Mouse (Mus musculus): Measurements from ENCODE around the gene Usp42. TPM values are rescaled to one million over a fixed set of nuclear protein-coding genes. Genes with fewer than 3 reads are reported as not detected.

Gene Usp42
- polyA plus RNA-seq, 1 experiment from 2014 or later, result 7.9 TPM

DNA sequence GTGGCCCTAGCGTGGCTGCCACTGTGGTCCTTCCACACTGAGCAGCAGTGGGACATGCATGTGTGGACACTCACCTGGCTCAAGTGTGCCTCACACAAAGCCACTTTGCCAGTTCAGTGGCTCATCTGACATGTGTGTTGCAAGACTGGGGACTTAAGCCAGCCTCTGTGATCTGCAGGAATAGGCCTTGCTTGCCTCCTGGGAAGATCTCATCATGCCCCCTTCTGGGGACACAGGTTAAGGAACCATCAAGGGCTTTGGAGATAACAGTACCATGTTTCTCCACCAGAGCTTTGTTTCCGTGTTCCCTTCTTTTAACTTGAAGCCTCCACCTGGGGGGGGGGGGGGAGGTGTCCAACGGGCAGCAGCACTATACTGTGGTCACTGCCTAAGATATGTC, 35.8 kb downstream of the Usp42 start:
- Histone ChIP-seq H3K4me2 (replicated peaks; ENCODE audit: low read depth, low read length) (no peak overlapping the region), H3K4me3 (ENCODE audit: low read depth, low read length) (no peak overlapping the region), H3K27ac (ENCODE audit: low read length) (no peak overlapping the region), H3K9me3 (ENCODE audit: low read length) (no peaks in the 10 kb centered on the region), H3K36me3 (ENCODE audit: insufficient read depth, low read length) (peaks cover 28% of the 10 kb centered on the region; the same call in 1 of the 2 replicates), H3K9ac (replicated peaks; ENCODE audit: low read depth) (no peak overlapping the region), H3K4me1 (ENCODE audit: insufficient read depth, low read depth, low read length) (no peaks in the 10 kb centered on the region), H3K27me3 (replicated peaks; ENCODE audit: insufficient read depth, low read length) (no peaks in the 10 kb centered on the region)
- 59% methylated on average over 3 of the region's 3 CpGs for WGBS
- peak; percentile 83 for DNase-seq (ENCODE audit: low spot score)
- ATAC-seq, result peak; percentile 81
- TF ChIP-seq EP300 (IDR thresholded peaks at IDR 0.05) (no peak), CTCF (IDR thresholded peaks at IDR 0.05) (peak; percentile 75)

DNA sequence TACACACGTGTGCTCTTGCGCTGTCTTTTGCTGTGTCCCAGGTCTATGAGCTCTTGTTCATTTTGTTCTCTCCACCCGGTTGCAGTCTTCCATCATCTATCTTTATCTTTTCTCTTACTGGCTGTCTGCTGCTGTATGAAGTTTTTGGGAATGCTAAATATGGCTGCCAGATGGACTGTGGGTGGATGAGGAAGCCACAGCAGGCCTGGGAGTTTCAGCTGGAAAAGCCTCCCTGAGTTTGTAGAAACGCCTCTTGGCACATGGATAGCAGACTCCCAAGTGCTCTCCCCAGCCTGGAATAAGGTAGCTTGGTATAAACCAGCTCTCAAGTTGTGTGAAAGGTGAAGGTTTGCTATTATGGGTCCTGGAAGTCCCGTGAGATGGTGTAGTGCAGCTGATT, 41.2 kb downstream of the Usp42 start:
- no peak for DNase-seq (ENCODE audit: low spot score)
- Histone ChIP-seq H3K27ac (ENCODE audit: low read length) (no peak overlapping the region), H3K27me3 (replicated peaks; ENCODE audit: insufficient read depth, low read length) (no peaks in the 10 kb centered on the region), H3K36me3 (ENCODE audit: insufficient read depth, low read length) (peaks cover 30% of the 10 kb centered on the region), H3K9ac (replicated peaks; ENCODE audit: low read depth) (no peak overlapping the region), H3K4me3 (ENCODE audit: low read depth, low read length) (no peak overlapping the region), H3K9me3 (ENCODE audit: low read length) (no peaks in the 10 kb centered on the region), H3K4me2 (replicated peaks; ENCODE audit: low read depth, low read length) (no peak overlapping the region), H3K4me1 (ENCODE audit: insufficient read depth, low read depth, low read length) (no peaks in the 10 kb centered on the region)
- WGBS, result 85% methylated on average over 5 of the region's 5 CpGs
- no peak for ATAC-seq
- TF ChIP-seq EP300 (IDR thresholded peaks at IDR 0.05), result no peak
- TF ChIP-seq CTCF (IDR thresholded peaks at IDR 0.05), result no peak

DNA sequence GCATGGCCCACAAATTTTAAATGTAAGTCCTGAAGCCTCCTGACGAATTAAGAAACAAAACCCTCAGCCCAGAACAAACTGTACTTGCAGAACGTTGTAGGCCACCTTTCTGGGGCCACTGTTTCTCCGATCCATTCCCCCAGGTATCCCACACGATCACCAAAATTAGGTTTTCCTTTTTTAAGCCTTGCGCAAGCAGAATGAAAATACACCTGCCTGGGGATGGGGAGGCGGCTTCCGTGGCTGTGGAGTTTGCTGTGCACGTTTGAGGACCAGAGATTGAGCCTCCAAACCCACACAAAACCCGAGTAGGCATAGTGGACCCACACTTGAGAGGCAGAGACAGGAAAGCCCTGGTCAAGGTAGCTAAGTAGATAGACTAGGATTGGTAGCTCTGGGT, 41.7 kb downstream of the Usp42 start:
- peaks cover 30% of the 10 kb centered on the region for H3K36me3 ChIP-seq (ENCODE audit: insufficient read depth, low read length)
- H3K27me3 ChIP-seq (replicated peaks; ENCODE audit: insufficient read depth, low read length), result no peaks in the 10 kb centered on the region
- no peak overlapping the region for H3K4me2 ChIP-seq (replicated peaks; ENCODE audit: low read depth, low read length)
- WGBS, result 90% methylated on average over 9 of the region's 9 CpGs
- H3K9ac ChIP-seq (replicated peaks; ENCODE audit: low read depth), result no peak overlapping the region
- DNase-seq (ENCODE audit: low spot score), result no peak
- TF ChIP-seq CTCF (IDR thresholded peaks at IDR 0.05) (no peak), EP300 (IDR thresholded peaks at IDR 0.05) (no peak)
- no peaks in the 10 kb centered on the region for H3K9me3 ChIP-seq (ENCODE audit: low read length)
- H3K27ac ChIP-seq (ENCODE audit: low read length), result no peak overlapping the region
- H3K4me1 ChIP-seq (ENCODE audit: insufficient read depth, low read depth, low read length), result no peaks in the 10 kb centered on the region
- no peak overlapping the region for H3K4me3 ChIP-seq (ENCODE audit: low read depth, low read length)
- ATAC-seq, result no peak

DNA sequence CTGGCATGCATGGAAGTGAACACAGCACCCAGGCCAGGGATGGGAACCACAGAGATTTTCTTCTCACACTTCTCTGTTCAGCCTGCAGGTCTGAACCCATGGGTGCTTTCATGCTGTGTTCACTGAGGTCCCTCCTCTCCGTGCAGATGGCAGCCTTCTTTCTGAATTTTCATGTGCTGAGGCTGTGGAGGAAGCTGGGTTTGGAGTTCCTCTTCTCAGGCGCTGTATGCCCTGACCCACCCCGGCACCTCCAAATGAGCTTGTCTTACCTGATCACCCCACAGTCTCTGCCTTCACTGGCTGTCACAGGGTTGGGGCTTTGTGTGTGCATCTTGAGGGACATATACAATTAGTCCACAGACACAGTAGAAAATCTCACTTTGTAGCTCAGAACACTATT, 44.5 kb downstream of the Usp42 start:
- Histone ChIP-seq H3K27me3 (replicated peaks; ENCODE audit: insufficient read depth, low read length) (no peaks in the 10 kb centered on the region), H3K36me3 (ENCODE audit: insufficient read depth, low read length) (peaks cover 23% of the 10 kb centered on the region), H3K4me2 (replicated peaks; ENCODE audit: low read depth, low read length) (no peak overlapping the region), H3K4me1 (ENCODE audit: insufficient read depth, low read depth, low read length) (no peaks in the 10 kb centered on the region), H3K4me3 (ENCODE audit: low read depth, low read length) (no peak overlapping the region), H3K9ac (replicated peaks; ENCODE audit: low read depth) (no peak overlapping the region), H3K9me3 (ENCODE audit: low read length) (no peaks in the 10 kb centered on the region), H3K27ac (ENCODE audit: low read length) (no peak overlapping the region)
- TF ChIP-seq CTCF (IDR thresholded peaks at IDR 0.05), result no peak
- ATAC-seq (no peak), DNase-seq (ENCODE audit: low spot score) (no peak)
- WGBS, result 93% methylated on average over 3 of the region's 3 CpGs

DNA sequence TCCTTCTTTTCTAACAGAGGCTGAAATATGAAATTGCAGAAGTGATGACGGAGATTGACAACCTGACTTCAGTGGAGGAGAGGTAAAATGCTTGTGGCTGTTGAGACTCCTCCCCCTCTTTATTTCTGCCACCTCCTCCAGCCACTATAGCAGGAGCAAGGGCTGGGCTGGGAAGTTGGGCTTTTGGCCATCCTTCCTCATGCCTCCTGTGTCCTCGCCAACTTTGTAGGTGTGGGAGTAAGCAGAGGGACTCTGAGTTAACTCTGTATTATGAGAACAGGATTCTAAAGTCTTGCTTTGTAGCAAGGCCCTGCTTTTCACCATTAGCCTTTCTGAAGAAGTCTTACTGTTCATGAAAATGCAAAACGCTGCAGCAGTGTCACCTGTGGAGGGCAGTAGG, 45.6 kb downstream of the Usp42 start:
- 88% methylated on average over 3 of the region's 3 CpGs for WGBS
- ATAC-seq (no peak), DNase-seq (ENCODE audit: low spot score) (no peak)
- Histone ChIP-seq H3K4me3 (ENCODE audit: low read depth, low read length) (no peak overlapping the region), H3K36me3 (ENCODE audit: insufficient read depth, low read length) (peaks cover 23% of the 10 kb centered on the region), H3K4me1 (ENCODE audit: insufficient read depth, low read depth, low read length) (no peaks in the 10 kb centered on the region), H3K9ac (replicated peaks; ENCODE audit: low read depth) (no peak overlapping the region), H3K27ac (ENCODE audit: low read length) (no peak overlapping the region), H3K27me3 (replicated peaks; ENCODE audit: insufficient read depth, low read length) (no peaks in the 10 kb centered on the region), H3K4me2 (replicated peaks; ENCODE audit: low read depth, low read length) (no peak overlapping the region), H3K9me3 (ENCODE audit: low read length) (no peaks in the 10 kb centered on the region)
- TF ChIP-seq CTCF (IDR thresholded peaks at IDR 0.05) (no peak), EP300 (IDR thresholded peaks at IDR 0.05) (no peak)

DNA sequence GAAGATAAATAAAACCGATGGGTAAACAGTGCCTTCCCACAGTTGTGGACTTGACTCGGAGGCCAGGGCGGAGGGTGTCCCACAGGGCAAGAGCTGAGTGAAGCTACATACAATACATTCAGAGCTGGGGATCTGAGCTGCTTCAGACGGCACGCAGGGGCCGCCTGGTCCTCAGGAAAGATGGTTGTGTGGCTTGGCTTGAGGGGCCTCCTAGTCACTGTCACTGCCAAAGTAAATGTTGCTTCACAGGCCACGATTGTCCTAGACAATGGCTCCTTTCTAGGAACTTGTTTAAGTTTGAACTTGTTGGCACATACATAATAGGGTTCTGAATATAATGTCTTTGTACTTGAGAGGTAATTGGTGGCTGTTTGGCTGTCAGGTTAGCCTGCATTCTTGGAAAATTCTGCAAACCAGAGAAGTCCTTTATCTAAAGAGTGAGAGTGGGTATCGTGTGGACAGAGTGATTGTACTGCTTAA, 47.1 kb downstream of the Usp42 start:
- Histone ChIP-seq H3K4me2 (replicated peaks; ENCODE audit: low read depth, low read length) (no peak overlapping the region), H3K27ac (ENCODE audit: low read length) (no peak overlapping the region), H3K9ac (replicated peaks; ENCODE audit: low read depth) (no peak overlapping the region), H3K9me3 (ENCODE audit: low read length) (no peaks in the 10 kb centered on the region), H3K27me3 (replicated peaks; ENCODE audit: insufficient read depth, low read length) (no peaks in the 10 kb centered on the region), H3K4me1 (ENCODE audit: insufficient read depth, low read depth, low read length) (peaks cover 4% of the 10 kb centered on the region; the same call in 1 of the 2 replicates), H3K36me3 (ENCODE audit: insufficient read depth, low read length) (peaks cover 23% of the 10 kb centered on the region), H3K4me3 (ENCODE audit: low read depth, low read length) (no peak overlapping the region)
- 50% methylated on average over 8 of the region's 8 CpGs for WGBS
- no peak for TF ChIP-seq EP300 (IDR thresholded peaks at IDR 0.05)
- no peak for TF ChIP-seq CTCF (IDR thresholded peaks at IDR 0.05)
- DNase-seq (ENCODE audit: low spot score) (no peak), ATAC-seq (peak; percentile 28)

DNA sequence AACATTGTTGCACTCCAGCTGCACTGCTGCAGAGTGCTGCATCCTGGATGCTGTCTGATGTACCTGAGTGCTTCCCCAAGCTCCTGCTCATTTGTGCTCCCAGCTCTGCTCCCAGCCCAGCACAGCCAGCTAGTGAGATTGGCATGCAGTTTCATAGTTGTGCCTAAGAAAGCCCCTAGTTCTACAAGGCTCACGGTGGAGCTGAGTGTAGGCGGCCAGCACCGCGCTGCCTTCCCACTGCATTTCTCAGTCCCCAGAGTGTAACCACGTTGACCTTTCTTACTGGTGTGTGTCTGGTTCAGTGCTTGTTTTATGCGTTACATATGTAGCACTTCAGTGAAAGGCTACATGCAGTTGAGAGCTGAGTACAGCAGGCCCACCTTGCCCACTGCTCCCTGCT, 48.4 kb downstream of the Usp42 start:
- TF ChIP-seq CTCF (IDR thresholded peaks at IDR 0.05), result no peak
- no peak for TF ChIP-seq EP300 (IDR thresholded peaks at IDR 0.05)
- Histone ChIP-seq H3K4me1 (ENCODE audit: insufficient read depth, low read depth, low read length) (peaks cover 4% of the 10 kb centered on the region; the same call in 1 of the 2 replicates), H3K4me3 (ENCODE audit: low read depth, low read length) (no peak overlapping the region), H3K9me3 (ENCODE audit: low read length) (no peaks in the 10 kb centered on the region), H3K4me2 (replicated peaks; ENCODE audit: low read depth, low read length) (no peak overlapping the region), H3K27me3 (replicated peaks; ENCODE audit: insufficient read depth, low read length) (no peaks in the 10 kb centered on the region), H3K9ac (replicated peaks; ENCODE audit: low read depth) (no peak overlapping the region), H3K27ac (ENCODE audit: low read length) (no peak overlapping the region), H3K36me3 (ENCODE audit: insufficient read depth, low read length) (peaks cover 23% of the 10 kb centered on the region)
- DNase-seq (ENCODE audit: low spot score) (no peak), ATAC-seq (no peak)
- 54% methylated on average over 6 of the region's 6 CpGs for WGBS

Data from lung, postnatal 0 days (tissue).